Mouse (Mus musculus): ENCODE data around the gene Tor1a.
"Not testable (repeated sequence)": the region's sequence is repeated elsewhere in the genome, so short reads cannot be mapped to it uniquely, and the experiment has no call there.

Gene Tor1a

GRCm38 (mm10) chr2:30918126-30918525 is 49.6 kb downstream of the Tor1a start:
- DNase-seq (ENCODE audit: low spot score) = no peak

- no peak for DNase-seq (ENCODE audit: low spot score)
Observed at GRCm38 (mm10) chr2:30917649-30918048, 50.1 kb downstream of the Tor1a start.

- not testable (repeated sequence) for DNase-seq (ENCODE audit: low spot score)
Observed at GRCm38 (mm10) chr2:30915933-30916332, 51.8 kb downstream of the Tor1a start.

- DNase-seq (ENCODE audit: low spot score) = no peak
Observed at GRCm38 (mm10) chr2:30915376-30915775, 52.4 kb downstream of the Tor1a start.

- DNase-seq (ENCODE audit: low spot score) = no peak
Observed at GRCm38 (mm10) chr2:30914836-30915235, 52.9 kb downstream of the Tor1a start.

- DNase-seq (ENCODE audit: low spot score) = no peak
Observed at GRCm38 (mm10) chr2:30913022-30913421, 54.7 kb downstream of the Tor1a start.

- no peak for DNase-seq (ENCODE audit: low spot score)
Observed at GRCm38 (mm10) chr2:30912291-30912773, 55.4 kb downstream of the Tor1a start.

Measured in retina, embryonic 14.5 days (tissue).